Mouse (Mus musculus): ENCODE data around the gene Epb41l4b.
A peak's percentile ranks its signal among the peaks of the same experiment; 100 is the strongest.

Epb41l4b gene

DNA sequence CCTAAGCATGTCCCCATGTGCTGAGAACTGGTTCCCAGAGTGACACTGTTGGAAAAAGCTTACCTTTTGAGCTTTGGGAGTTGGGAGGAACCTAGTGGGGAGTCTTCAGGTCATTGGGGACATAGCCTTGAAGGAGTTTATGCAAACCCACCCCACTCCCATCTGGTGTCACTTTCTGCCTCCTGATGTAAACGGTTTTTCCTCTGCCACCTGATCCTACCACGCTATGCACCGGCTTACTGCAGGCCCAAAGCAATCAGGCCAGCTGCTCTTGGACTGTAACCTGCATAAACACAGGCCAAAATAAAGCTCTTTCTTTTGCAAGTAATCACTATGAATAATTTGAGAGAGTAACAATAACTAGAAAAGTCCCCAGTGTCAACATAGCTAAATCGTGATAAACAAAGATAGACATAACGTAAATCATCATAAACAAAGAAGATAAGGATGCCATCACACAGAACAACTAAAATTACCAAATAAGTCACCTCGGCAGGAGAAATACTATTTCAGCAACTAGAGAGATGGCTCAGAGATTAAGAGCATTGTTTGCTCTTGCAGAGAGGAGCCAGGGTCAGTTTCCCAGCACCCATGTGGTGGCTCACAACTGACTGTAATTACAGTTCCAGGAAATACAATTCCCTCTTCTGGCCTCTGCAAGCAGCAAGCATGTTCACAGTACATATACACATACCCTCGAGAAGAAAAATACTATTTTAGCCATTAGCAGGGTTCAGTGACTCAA, 29.6 kb downstream of the Epb41l4b start:
- DNase-seq (ENCODE audit: low read depth, low spot score), result no peak

DNA sequence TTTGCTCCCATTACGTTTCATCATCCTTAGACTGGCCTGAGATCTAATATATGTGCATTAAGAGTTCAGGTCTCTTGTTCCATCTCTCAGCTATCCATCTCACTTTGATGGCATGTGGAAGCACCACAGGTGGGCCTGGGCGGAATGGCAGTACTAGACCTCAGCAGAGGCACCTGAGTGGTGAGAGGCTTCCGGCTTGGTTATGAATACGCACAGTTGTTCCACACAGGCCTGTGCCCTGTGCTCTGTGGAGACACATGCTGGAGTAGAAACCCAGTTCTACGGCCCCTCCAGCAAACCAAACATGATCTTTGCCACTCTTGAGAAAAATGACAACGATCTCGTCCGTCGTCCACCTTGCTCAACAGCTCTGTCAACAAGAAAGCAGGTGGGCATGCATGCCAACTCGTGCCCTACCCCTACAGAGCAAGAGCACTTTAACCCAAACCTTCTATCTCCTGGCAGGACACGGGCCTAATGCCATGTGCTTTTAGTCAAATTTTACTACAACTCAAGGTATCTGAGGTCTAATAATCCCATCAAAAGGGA, 31.2 kb downstream of the Epb41l4b start:
- DNase-seq (ENCODE audit: low read depth, low spot score), result no peak

DNA sequence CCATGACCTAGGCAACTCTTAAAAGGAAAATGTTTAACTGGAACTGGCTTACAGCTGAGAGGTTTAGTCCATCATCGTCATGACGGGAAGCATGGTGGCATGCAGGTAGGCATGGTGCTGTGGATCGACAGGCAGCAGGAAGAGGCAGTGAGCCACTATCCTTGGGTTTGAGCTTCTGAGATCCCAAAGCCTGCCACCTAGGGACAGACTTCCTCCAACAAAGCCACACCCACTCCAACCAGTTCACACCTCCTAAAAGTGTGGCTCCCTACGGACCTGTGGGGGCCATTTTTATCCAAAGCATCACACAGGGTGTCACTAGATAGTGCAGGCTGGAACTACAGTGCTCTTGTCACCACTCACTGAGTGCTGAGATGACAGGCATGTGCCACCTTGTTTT, 31.8 kb downstream of the Epb41l4b start:
- DNase-seq (ENCODE audit: low read depth, low spot score), result peak; percentile 52

DNA sequence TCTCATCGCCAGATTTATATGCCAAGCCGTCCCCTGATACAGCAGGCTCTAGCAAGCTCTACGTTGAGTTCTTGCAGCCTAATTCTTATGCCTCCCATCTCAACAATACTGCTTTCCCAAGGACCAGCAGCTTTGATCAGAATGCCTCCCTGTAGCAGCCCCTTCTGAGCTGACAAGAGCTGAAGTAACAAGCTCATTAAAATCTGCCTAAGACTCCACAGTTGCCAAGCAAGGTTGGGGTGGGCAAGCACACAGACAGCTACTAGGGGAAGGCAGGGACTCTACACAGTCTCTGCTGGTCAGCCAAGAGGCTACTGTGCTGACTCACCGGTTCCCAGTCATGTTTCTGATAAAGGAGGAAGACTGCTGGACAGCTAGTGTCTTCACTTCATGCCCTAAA, 33.7 kb downstream of the Epb41l4b start:
- DNase-seq (ENCODE audit: low read depth, low spot score), result no peak

DNA sequence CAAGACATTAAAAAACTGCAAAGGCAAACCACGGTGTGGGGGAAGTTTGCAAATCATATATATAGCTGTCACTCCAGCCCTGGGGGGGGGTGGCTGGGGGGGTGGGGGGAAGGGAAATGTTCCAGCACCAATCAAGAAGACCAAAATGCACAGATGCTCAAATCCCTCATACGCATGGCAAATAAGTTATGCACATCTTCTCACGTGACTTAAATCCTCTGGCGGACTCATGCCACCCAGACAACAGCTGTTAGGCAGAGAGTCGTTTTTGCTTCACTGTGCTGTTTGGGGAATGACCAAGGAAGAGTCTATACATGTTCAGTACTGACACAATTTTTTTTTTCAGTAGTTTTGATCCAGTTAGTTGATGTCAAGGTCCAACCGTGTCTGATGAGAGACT, 37.9 kb downstream of the Epb41l4b start:
- DNase-seq (ENCODE audit: low read depth, low spot score), result no peak

DNA sequence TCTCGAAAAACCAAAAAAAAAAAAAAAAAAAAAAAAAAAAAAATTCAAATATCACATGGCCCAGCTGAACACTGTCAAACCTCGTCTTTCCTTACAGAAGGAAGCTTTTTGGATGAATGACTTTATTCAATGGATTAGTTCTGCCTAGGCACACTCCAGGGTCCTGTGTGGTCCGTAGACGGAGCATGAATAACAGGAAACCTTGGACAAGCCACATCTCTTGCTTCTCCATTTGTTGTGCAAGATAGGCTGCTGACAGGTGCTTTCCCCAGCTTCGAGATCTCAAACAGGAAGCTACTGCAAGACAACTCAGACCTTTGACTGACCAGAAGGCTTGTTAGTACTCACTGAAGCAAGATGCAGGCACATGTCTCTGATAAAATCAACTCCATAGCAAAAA, 39.4 kb downstream of the Epb41l4b start:
- DNase-seq (ENCODE audit: low read depth, low spot score), result no peak

DNA sequence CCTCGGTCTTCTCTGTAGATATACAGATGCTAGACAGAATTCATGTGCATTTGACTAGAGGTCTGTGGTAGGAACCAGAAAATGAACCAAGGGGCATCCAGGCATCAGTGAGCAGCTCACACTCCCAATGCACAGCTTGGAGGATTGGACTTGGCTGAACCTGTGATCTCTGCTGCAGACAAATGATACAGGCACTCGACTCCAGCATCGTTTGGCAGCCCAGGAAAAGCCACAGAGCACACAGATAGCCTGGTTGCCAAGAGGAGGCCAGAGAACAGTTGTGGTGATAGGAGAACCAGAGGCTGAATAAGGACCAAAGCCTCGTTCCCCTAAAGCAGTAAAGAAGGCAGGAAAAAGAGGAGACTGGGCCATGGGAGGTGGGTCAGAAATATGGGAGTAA, 42.1 kb downstream of the Epb41l4b start:
- no peak for DNase-seq (ENCODE audit: low read depth, low spot score)

DNA sequence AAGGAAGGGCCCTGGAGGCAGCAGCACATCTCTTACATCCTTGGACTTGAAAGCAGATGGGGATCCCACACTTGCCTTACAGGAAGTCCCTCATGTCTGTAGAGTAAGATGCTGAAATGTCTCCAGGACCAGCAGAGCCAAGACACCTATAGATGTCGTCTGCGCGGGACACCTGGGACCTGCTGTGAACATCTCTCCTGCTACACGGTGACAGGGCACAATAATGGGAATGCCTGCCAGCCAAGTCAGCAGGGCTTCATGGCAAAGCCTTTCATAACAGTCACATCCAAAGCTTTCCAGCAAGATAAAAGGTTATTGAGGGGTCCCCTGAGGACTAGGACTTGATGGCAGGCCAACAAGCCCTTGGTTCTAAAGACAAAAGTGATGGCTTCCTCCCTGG, 45.8 kb downstream of the Epb41l4b start:
- no peak for DNase-seq (ENCODE audit: low read depth, low spot score)

DNA sequence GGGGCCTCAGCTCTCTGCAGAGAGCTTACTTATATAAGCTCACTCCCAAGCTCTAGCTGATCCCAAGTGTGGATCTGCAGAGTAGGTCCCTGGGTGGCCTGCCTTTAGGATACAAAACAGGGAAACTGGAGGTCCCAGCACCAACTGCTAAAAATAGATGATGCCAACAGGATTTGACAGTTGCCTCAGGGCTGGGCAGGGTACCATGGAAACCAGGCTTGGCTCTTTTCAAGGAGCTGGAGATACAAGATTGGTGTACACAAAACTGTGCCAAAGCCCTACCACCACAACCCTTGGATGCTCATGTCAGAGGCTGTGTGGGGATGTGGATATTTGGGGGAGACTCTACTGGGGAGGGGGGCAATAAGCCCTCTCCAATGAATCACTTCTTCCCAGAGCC, 47.7 kb downstream of the Epb41l4b start:
- DNase-seq (ENCODE audit: low read depth, low spot score), result no peak

DNA sequence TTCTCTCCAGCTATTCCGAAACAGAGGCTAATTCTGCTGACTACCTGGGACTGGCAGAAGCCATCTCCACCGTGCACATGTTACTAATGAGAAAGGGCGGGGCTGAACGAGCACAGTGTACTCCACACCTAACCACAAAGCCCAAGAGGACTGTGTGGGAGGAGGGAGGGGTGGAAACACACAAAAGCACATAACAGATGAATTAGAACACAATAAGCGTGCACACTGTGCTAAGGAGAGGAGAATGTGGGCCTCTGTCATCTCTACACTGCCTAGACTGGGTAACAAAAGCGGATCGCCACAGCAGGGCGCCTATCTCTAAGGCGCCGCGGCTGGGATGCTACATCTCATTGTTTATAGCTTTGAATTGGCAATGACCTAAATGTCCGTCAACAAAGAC, 51.9 kb downstream of the Epb41l4b start:
- peak; percentile 82 for DNase-seq (ENCODE audit: low read depth, low spot score)

DNA sequence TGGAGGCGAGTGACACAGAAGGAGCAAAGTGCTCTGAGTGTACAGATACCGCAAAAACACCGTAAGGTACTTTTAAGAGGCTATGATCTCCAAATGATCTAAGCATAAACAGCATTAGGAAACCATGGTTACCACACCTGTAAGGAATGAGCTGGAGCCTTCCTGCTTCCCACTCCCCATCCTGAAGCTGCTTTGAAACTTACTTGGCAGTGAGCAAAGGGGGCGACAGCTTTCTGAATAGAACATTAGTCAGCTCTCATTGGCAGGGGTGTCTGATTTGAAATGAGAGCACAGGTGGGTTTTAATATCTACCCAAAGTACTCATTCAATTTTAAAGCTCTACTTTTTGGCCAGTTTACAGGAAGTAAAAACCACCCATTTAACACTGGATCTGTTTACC, 54.9 kb downstream of the Epb41l4b start:
- no peak for DNase-seq (ENCODE audit: low read depth, low spot score)

DNA sequence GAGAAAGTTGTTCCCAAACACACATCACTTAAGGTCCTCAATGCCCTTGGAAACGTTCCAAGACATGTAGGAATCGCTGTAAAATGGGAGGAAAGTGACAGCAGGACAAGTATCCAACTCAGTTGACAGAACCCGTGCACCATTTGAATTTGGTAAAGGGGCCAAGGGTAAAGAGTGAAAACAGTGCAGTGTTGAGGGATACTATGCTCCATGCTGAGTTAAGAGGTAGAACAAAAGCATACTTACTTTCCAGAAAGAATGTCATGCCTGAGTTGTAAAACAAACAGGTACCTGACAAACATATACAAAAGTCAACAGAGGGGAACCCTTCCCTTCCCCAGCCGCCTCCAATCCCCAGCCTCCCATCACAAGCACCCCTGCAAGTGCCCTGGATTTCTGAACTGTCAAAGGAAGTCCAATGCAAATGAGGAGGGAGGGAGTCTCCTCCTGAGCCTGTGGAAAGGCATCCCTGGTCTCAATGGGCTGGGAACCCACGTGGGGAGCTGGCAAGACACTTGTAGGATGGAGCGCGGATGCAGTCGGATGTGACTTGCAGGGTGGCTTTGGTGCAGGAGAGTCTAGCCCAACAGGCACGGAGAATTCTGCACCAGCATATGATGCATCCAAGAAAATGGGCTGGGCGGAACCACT, 57.4 kb downstream of the Epb41l4b start:
- DNase-seq (ENCODE audit: low read depth, low spot score), result no peak

DNA sequence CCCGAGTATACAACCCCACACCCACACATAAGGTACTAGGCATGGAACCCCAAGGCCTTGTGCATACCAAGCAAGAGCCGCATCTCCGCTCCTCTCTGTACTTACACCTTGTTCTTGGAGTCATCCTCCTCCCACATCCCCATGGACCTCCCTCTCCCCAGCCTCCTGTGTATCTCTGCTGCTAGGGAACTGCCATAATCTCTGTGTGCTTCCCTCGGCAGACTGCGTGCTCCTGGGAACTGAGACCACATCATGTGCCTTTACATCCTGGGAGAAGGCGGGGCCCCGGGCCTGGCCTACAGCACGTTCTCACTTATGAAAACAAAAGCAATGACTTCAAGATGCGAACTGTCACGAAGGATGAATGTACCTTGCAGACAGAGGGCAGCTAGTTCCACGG, 59.6 kb downstream of the Epb41l4b start:
- no peak for DNase-seq (ENCODE audit: low read depth, low spot score)

DNA sequence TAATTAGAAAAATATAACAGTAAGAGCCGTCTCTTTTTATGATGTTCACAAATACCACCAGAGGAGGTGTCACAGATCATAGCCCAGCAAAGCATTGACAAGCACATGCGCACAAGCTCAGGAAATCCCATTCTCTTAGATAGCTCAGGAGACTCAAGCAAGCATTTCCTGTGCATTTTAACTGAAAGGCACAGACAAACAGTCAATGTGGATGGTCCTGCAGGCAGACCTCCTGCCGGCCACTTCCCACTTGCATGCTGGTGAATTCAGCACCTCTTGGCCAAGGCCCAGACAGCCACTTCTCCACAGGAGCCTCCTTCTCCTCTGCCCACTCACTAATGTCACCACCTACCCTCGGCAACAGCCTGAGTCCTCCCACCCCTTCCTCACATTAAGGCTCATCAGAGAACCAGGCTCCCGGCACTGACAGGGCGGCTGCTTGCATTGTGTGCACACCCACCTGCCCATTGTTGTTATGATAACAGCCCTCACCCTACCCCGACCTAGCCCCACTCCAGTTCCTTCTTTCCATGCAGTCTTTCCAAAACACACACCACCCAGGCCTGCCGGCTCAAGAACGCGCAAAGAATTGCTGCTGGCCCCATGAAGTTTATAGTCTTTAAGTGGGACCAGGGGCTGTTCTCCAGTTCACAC, 60.3 kb downstream of the Epb41l4b start:
- no peak for DNase-seq (ENCODE audit: low read depth, low spot score)

DNA sequence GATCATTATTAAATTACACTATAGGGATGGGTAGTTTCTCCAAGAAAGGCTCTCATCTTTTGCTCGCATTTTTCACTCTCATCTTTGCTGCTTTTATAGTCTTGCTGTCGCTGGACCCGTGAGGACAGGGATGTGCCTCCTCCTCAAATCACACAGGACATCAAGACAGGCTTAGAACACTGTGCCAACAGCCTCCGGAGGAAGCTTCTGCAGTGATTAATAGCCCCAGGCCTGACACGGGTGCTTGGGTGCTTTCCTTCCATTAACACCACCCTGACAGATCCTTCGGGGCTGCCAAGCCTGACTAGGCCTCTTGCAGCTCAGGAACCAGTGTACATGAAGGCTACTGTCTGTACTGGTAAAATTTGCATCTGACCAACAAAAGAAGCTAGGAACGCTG, 61.8 kb downstream of the Epb41l4b start:
- no peak for DNase-seq (ENCODE audit: low read depth, low spot score)

DNA sequence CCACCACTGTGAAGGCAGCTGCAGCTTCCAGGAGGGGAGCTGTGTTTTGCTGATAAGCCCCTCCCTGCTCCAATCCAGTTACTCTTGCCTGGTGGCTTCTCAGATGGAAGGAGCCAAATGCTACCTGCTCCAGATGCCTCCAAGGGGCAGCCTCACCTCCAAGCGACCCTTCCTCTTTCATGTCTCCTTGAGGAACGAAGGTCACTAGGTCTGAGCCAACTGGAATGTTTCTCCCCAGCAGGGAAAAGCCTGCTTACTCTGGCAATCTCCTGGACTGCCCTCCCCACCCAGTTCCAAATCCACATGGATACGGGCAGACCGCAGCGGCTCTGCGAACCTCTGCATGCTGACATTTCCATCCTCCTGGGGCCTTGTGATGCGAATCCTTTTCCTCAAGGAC, 69.4 kb downstream of the Epb41l4b start:
- peak; percentile 60 for DNase-seq (ENCODE audit: low read depth, low spot score)

DNA sequence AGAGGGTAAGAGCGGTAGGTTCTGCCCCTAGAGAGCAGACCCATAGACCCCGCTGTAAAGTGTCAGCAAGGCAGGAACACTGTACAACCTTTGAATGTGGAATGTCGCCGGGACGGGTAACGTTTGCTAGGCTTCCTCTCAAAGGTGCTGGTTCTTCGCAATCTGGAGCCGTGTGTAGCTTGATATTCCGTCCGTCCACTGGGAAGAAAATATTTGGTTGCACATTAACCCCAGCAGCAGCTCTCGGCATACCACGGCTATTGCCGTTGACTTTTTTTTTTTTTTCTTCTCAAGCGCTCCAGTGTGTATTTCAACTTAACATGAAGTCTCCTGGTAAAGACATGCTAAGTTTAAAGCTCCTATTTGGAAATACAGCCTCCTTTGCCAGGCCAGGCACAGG, 70.1 kb downstream of the Epb41l4b start:
- no peak for DNase-seq (ENCODE audit: low read depth, low spot score)

DNA sequence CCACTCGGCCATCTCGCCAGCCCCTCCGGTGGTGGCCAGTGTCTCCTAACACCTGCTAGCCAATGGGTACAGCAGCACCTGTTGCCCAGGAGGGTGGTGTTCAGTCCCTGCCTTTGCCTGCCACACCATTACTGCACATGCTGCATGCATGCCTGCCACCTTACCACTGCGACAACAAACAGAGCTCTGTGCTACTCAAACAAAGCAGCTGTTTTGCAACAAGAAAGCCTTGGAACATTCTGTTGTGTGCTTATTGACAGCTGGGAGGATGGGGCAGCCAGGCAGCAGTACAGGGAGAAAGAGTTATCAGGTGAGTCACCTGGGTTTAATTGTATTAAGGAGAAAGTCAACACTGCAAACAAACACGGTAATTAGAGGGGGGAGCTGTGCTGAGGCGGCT, 72.6 kb downstream of the Epb41l4b start:
- DNase-seq (ENCODE audit: low read depth, low spot score), result no peak

DNA sequence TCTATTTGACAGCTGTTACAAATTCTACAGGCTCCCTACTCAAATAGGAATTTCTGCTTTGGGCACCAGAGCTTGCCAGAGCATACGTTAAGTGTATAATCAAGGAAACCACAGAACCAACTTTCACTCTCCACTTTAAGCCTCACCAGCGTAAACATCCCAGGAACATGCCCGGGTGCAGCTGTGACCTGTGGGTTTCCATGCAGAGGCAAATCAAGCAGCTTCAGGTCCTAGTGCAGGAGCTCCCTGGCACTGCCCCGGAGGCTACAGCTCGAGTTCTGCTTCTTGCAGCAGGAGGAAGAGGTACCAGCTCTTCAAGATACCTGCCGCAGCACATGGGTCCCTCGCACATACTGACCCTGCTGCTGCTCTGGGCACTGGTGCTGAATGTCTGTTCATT, 74.8 kb downstream of the Epb41l4b start:
- no peak for DNase-seq (ENCODE audit: low read depth, low spot score)

DNA sequence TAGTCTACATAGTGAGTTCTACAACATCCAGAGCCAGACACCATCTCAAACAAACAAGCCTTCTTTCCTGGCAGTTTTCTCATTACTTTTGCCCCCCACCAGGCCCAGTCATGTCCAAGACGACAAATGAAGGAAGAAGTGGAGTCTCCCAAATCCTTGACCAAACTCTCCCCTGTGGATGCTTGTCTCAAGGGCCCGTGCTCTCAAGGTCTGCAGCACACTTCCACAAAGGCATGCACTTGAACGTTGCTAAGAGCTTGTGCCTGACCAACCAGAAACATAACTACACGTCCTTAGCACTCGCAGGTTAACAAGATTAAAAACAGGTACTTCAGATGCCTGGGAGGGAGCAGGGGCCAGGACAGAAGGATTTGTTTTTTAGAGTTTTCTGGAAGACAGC, 75.4 kb downstream of the Epb41l4b start:
- no peak for DNase-seq (ENCODE audit: low read depth, low spot score)

DNA sequence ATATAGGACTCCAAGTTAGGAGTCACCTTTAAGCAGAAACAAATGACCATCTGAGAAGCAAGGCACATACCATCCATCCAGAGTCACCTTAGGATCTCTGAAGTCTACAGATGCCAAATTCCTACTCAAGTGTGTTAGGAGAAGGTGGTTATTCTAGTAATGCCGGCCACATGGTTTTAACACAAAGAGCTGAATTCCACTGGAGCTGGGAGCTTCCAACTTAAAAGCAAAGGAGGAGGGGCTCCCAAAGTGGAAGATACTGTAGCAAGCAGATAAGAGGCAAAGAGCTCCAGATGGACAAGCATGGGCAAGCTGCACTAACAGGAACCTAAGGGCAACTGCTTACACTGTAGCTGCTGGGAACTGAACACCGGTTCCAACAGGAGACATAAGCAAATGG, 76.3 kb downstream of the Epb41l4b start:
- DNase-seq (ENCODE audit: low read depth, low spot score), result no peak

DNA sequence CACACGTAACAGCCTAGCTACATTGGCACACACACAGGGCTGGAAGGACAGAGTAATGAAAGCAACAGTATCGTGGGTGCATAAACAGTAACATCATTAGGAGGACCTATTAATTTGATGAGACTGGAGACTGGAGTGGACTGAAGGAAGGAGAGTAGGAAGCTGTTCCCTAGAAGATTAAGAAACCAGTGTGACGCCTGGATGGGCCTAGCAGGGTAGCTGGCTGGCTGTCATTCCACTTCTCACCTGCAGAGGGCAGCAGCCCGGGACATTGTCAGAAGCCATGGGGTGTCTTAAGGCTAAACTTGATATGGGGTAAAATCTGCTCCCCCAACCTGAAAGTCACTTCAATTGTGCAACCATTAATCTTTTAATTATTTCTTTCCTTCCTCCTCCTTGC, 78.0 kb downstream of the Epb41l4b start:
- DNase-seq (ENCODE audit: low read depth, low spot score), result peak; percentile 64

DNA sequence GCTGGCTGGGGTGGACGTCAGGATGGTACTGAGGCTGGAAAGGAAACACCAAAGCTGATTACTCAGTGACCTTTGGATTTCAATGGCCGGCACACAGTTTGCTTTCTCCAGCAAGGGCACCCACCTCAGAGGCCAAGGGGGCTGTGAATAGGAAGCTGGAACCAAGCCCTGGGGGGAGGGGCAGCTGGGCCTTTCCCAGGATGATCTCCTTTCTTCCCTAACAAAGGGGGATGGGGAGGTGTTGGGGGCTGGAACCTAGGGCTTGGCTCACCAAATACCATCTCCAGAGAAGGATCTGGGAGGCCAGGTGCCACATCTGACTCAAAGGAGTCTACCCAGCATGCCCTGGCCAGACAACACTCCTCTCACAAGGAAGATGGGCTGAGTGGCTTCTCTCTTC, 78.4 kb downstream of the Epb41l4b start:
- DNase-seq (ENCODE audit: low read depth, low spot score), result peak; percentile 74

Measured in ES-CJ7 (cell line).